Mouse (Mus musculus) effector memory CD4-positive, alpha-beta T cell, adult 7 months (primary cell): Measurements from ENCODE around the gene Dclk3. TPM values are rescaled to one million over a fixed set of nuclear protein-coding genes. Genes with fewer than 3 reads are reported as not detected.

Experiments
- polyA plus RNA-seq: library from polyadenylated mRNA; unstranded; fragments of 100-300 nt; shearing (Covaris generic); gene quantifications from one replicate; pipeline ENCODE4 v1.2.1, GENCODE M21; 2017

Gene Dclk3
- not detected for polyA plus RNA-seq

GRCm38 (mm10) chr9:111438904-111439835, at the start of gene Dclk3:
Gene Dclk3, plus strand, starts transcription at chr9:111439081.

Other genes starting within 250 kb of the Dclk3 start
- 31.4 TPM for gene Mlh1, start 167.3 kb upstream of the Dclk3 start, polyA plus RNA-seq
- 24.4 TPM for gene Epm2aip1, start 167.2 kb upstream of the Dclk3 start, polyA plus RNA-seq
- gene Trank1, start 127.3 kb upstream of the Dclk3 start, polyA plus RNA-seq, result 1.1 TPM